Mouse (Mus musculus) ES-Bruce4 (cell line): ENCODE results near the gene Tbl3.

Experiments used
- EP300 ChIP-seq: IDR thresholded peaks from 2 replicates; pipeline ENCODE4 v1.6.1; 2011; ENCODE audit warnings: low read depth, low read length; ENCODE audit not compliant: insufficient read depth
- POLR2A ChIP-seq: IDR thresholded peaks from one replicate; pipeline ENCODE4 v1.8.1; 2011; ENCODE audit warnings: low read length; ENCODE audit not compliant: insufficient read depth

DNA sequence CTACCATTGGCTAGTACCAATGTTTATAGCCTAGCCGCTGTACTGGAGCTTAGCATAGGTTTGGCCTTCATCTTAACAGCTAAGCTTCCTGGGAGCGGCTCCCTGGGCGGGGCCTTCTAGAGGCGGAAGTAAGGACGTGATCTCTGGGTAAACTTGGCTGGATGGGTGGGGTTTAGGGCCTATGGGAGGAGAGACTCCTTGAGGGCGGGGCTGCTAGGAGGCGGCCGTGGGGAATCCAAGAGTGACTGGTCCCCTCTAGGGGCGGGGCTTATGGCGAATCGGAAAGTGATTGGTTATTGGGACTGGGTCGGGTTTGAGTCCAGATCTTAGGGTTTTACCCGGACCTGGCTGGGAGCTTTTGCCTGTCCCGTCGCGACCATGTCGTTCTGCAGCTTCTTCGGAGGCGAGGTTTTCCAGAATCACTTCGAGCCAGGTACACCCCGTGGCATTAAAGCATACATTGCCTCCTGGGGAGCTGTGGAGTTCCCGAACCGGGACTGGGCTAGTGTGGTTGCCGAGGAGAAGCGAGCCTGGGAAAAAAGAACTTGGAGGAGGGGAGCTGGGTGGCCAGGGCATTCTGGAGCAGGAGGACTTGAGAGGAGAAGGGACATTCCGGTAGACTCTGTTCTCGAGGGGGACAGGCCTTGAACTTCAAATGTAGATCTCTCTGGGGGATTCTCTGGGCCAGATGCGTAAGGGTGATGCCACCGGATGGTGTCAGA lies 29.0 kb upstream of the Tbl3 start, which contains the start of gene Msrb1:
- TF ChIP-seq POLR2A, result peak; percentile 69
- no peak for TF ChIP-seq EP300
